Mouse (Mus musculus): ENCODE measurements around the gene Slc25a21. TPM values are rescaled to one million over a fixed set of nuclear protein-coding genes. Genes with fewer than 3 reads are reported as not detected.

Gene Slc25a21
- total RNA-seq, 2 experiments from 2014 or later, result 33.4 to 33.8 TPM

DNA sequence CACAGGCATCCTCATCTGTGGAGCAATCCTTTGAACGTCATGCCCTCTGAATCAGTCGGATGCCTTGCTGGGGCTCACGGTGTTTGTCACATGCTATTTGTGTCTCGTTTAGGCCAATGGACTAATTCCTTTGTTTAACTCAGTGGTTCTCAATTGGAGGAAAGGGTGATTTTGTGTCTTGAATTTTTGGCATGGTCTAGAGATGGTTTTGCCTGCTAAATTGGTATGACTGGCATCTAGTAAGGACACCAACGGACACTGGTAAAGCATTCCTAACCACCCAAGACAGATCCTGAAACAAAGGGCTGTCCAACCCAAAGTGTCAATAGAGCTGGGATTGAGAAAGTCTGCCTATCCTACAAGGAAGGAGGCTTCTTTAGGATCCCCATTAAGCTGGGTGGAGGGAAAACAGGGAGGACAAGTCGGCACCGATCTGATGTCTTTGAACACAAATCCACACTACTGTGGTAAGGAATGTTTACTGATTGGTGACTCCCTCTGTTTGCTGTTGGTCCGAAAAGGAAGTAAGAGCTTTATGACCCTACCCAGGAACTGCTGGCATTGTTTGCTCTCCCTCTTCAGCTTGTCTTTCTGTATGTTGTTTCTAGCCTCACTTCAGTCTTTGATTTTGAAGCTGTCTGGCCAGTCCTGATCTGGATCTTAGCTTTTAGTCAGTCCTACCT, 294.4 kb downstream of the Slc25a21 start:
- no peak for ATAC-seq (replicated peaks; ENCODE audit: low FRiP score, poor library complexity, severe bottlenecking)

DNA sequence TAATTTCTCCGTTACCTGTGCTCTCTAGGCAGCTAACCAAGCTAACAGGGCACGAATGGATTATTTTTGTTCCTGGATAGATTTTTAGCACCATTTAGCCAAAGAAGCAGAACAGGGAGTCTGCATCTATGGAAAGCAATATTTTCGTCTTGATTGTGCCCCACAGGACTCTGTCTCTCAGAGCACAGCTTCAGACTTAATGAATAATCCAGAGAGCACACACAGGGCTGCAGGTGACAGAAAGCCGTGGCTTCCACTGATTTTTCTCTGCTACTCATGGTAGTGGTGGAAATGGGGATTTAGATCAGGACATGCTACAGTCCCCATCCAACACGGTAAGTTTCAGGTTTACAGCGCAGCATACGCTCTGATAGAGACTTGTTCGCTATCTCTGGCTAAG, 299.3 kb downstream of the Slc25a21 start:
- no peak for ATAC-seq (replicated peaks; ENCODE audit: low FRiP score, poor library complexity, severe bottlenecking)

DNA sequence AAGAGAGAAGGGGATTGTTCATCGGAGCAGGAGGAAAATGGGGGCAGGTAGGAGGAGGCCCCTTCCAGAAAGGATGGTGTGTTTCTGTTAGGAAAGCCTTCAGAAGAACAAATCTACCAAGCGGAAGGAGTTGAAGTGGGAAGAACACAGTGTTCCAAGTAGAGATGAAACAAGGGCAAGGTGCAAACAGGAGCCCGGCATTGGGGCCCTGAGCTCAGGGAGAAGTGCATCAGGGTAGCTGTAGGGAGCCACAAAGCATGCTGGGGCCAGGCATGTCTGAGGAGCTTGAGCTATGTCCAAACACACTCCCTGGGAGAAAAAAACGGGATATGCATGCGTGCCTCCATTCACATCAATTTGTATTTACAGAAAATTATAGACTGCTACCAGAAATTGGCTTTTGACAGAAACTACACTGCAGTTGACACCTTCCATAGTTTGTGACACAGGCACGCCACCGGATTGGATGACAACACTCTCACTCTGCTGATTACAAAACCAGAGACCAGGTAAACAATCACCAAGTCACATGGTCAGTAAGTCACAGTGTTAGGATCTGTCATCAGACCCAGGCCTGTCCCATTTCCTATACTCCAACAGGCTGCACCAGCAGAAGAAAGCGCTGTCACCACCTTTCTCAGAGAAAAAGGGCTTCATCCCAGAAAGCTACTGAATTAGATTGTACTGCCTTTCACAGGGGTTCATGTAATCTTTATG, 299.9 kb downstream of the Slc25a21 start:
- ATAC-seq (replicated peaks; ENCODE audit: low FRiP score, poor library complexity, severe bottlenecking), result no peak

DNA sequence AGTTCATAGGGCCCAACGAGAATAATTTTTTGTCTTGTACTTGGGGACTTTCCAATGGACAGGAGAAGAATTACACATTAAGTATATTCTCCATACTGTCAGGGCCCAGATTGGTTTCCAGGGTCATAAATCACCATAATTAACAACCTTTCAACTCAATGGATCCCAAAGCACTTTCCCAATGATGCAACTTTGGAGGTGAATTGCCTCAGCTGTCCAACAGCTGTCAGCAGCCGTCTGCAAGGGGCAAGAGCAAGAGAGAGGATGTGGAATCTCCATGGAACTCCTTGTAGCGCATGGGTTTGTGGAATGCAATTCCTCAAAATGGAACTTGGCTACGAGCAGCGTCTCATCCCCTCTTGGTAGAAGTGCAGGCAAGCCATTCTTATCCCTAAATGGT, 302.3 kb downstream of the Slc25a21 start:
- ATAC-seq (replicated peaks; ENCODE audit: low FRiP score, poor library complexity, severe bottlenecking), result no peak

DNA sequence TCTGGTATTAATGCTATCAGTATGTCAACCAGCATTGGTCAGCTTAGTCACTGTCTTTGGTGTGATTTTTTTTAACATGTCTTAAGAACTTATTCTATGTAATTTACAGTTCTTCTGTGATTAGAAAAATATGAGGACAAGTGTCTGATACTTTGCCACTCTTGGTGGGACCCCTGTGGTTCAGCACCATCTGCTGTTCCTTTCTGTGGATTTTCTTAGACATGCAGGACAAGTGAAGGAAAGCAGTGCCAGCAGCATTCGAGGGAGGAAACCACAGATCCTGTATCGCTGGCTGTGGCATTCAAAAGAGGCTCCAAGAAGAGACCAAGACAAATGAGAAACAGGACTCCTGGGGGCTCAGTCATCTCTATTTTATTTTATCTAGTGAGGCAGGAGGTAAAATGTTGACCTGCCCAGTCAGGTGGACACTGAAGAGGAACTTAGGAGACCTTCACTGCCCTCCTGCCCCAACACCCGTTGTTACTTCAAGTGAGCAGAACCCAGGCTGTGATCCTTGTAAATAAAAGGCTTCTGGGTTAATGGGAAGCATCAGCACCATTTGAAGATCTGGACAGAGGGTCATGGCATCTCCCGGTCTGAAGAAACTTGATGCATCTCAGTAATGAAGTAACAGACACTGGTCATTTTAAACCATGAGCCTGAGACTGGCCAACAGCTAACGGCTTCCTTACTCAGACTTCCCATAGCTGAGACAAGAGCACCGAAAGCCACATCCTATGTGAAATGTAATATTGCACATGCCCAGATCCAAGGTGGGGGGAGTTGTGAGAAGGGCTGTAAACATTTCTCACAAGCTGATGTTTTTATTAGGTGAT, 306.2 kb downstream of the Slc25a21 start:
- no peak for ATAC-seq (replicated peaks; ENCODE audit: low FRiP score, poor library complexity, severe bottlenecking)

DNA sequence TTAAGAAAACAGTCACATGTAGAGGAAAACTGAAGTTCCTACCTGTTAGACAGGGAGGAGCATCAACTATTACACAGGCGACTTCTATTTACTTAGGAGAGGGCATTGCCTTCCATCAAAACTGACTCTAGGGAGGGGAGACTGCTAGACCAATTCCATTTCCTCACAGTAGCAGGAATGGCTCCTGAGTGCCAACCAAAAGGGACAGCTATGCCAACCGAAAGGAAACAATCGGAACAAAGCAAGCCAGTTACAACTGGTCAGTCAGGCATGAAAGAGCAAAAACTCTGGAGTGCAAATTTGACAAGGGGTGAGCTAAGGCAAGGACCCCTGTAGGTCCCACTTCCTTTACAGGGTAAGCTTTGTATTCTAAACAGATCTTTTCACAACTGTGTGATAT, 319.5 kb downstream of the Slc25a21 start:
- no peak for ATAC-seq (replicated peaks; ENCODE audit: low FRiP score, poor library complexity, severe bottlenecking)

DNA sequence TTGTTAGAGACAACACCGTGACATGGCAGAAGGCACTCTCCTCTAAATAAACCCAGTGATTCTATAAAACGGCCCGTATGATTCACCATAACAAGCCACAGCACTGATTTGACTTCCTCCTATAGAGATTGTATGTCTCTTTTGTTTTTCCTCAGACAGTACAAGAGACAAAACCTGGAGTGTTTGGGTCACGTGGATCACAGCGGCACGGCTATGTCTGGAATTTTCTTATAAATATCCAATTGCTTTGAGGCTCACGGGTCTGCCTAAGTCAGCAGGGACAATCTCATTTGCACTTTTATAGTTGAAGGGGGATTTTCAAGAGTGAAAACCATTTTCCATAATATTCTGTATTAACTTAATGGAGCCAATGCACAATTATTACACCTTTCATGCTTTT, 320.7 kb downstream of the Slc25a21 start:
- no peak for ATAC-seq (replicated peaks; ENCODE audit: low FRiP score, poor library complexity, severe bottlenecking)

DNA sequence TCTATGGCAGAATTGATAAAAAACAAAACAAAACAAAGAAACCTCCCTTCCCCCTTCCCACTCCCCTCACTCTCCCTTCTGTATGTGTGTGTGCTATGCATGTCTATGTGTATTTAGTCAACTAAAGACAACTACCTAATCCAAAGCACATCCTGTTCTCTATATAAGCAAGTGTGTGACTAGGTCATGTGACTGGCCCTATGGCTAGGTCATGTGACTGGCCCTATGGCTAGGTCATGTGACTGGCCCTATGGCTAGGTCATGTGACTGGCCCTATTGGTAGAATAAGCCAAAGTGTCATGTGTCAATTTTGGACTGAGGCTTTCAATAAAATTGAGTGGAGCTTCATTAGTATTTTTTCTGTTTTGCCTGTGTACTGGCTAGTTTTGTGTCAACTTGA, 324.1 kb downstream of the Slc25a21 start:
- ATAC-seq (replicated peaks; ENCODE audit: low FRiP score, poor library complexity, severe bottlenecking), result no peak

DNA sequence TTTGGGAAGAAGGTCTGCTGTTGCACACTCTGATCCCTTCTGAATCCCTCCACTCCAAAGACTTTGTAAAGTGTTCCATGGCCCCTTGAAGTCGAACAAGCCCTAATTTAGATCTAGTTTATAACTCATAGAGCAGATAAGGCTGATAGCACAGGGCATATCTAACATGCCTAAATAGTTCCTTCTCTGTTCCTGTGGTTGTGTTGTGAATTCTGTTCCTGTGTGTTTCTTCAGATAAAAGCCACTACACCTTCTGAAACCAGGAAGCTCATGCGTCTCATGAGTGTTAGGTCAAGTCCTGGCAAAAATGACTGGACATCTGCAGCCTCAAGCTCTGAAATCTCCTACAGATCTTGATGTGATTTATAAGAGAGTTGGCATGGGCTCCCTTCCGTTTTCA, 326.7 kb downstream of the Slc25a21 start:
- ATAC-seq (replicated peaks; ENCODE audit: low FRiP score, poor library complexity, severe bottlenecking), result no peak

DNA sequence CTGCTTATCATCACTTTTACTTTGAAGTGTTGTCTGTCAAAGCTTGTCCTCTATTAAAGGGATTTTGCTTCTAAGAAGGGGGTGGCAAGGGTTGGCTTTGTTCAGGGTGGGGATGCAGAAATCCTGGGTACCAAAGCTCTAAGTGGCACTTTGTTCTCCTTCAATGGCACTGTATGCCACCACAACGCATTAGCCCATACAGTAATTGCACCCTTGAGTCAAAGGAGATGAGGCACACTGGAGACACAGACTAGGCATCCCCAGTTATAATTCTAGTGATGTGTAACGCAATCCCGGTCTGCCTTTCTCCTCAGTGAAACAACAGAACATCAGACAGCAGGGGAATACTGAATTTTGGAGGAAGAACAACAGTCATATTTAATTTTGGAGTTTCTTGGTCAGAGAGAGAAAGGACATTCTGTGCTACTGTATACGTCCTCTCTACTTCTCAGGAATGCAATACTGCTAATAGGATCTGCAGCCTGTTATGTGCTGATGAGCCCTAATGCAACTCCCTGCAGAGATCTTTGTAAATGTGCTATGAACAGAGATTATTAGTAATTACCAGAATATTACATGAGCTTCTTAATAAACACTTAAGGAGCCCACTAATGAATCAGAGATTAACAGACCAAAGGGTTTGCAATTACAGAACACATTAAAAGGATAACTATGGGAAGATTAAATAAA, 333.3 kb downstream of the Slc25a21 start:
- ATAC-seq (replicated peaks; ENCODE audit: low FRiP score, poor library complexity, severe bottlenecking), result no peak

DNA sequence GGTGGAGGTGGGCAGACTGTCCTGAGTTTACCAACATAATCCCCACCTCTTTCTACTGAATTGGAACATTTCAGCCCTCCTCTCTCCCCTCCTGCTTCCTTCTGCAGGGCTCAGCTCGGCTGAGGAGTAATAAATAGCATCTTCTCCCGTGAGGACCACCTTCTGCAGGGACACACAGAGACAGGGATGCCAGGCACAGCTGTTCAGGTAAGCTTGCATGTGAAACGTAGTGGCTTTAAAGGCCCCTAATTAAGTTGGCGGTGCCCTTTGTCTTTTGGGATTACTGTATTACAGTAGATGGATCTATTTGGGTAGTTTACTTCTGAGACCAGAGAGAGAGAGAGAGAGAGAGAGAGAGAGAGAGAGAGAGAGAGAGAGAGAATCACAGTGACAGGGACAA, 344.6 kb downstream of the Slc25a21 start:
- no peak for ATAC-seq (replicated peaks; ENCODE audit: low FRiP score, poor library complexity, severe bottlenecking)

DNA sequence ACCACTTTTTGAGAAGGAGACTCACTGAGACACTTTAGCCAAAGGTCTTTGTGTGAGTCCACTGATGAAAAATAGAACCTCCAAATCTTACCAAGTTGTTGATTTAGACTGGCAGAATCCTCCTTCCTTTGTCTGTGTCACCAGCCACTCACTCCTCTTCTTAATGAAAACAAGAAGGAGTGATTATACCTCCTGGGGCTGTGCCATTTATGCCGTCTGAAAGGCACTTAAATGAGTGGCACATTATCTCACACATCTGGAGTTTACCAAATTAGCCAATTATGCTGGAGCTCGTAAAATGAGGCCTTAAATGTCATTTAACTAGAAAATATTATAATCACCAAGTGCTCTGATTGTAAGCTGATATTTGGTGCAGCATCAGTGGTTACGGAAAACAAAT, 345.8 kb downstream of the Slc25a21 start:
- no peak for ATAC-seq (replicated peaks; ENCODE audit: low FRiP score, poor library complexity, severe bottlenecking)

DNA sequence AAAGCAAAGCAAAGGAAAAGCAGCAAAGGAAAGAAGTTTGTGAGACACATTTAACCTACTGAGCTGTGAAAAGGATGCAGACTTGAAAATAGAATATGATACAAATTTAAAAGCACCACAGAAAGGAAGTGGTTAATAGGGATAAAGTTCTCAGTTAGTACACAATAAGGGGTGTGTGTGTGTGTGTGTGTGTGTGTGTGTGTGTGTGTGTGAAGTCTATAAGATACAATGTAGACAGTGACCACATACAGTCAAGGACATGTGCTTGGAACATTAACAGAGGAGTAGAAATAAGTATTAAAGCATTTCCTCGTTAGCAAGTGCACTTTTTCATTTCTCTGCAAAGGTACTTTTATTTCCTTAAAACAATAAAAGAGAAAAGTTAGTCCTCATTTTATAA, 367.3 kb downstream of the Slc25a21 start:
- no peak for ATAC-seq (replicated peaks; ENCODE audit: low FRiP score, poor library complexity, severe bottlenecking)

DNA sequence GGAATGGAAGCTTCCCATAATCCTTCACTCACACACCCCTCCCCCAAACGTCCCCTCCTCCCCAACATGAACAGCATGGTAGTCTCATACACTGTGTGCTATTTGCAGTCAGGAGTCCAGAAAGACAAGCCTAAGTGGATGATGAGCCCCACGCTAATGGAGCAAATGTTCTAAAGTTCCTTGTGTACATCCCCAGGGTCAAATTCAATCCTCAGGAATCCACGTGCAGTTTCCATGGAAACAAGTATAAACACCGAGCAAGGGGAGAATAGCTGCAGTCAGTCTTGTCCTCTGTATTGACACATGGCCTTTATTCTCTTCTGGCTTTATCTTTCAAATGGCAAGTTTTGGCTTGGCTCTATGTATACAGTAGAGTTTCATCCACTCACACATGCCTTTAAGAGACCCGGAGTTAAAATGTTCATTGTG, 367.8 kb downstream of the Slc25a21 start:
- ATAC-seq (replicated peaks; ENCODE audit: low FRiP score, poor library complexity, severe bottlenecking), result no peak

DNA sequence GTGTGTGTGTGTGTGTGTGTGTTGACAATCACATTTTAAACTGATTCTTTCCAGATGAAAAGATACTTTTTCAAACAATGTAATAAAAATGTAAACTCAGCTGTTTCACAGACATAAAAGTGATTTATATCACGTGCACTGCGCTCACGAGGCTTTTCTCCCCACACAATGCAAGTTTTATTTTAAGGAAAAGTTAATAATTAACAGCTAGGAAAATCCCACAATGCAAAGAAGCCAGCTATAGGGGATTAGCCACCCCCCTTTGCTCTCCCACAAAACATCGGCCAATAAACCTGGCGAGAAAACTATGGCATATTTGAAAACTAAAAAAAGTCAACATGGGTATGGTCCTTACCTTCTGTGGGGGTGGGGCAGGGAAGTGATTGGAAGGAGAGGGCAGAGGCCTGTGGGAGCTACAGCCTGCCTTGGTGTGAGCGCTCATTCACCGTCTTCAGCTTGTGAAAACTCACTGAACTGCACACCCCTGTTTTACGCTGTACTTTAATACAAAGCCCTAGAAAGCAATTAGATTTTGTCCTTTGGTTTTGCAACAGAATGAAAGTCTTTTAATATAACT, 369.4 kb downstream of the Slc25a21 start:
- ATAC-seq (replicated peaks; ENCODE audit: low FRiP score, poor library complexity, severe bottlenecking), result no peak

DNA sequence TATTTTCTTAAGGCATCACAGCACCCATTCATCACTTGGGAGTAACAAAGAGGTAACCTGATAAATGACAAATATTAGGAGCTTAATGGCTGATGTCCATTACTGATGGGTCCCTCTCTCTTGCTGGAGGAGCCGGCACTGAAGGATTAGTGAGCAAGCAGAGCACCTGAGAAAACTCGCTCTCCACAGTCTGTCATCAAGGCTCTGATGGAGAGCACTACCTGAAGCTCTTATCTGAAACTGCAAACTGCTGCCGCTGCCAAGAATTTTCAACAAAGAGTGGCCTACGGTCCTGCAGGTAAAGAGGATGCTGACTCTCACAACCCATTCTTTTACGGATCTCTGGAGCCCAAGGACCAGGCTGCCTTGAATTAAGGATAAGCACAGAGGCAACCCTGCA, 372.6 kb downstream of the Slc25a21 start:
- ATAC-seq (replicated peaks; ENCODE audit: low FRiP score, poor library complexity, severe bottlenecking), result no peak

DNA sequence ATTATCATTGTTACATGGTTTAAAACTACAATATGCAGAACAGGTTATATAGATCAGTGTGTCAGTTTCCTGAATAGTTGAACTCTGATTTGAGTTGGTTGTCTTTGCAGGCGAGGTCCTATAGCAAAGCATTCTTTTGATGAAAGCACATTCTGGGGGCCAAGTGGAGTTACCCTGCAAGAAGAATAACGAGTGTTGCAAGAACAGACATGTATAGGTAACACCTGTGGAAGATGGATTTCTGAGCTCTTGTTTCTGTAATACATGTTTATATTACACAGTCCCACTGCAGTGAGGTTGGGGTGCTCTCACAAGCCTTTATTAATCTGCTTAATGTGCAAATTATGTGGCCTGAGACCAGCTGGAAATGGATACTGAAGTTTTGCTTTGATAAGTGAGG, 375.1 kb downstream of the Slc25a21 start:
- ATAC-seq (replicated peaks; ENCODE audit: low FRiP score, poor library complexity, severe bottlenecking), result no peak

DNA sequence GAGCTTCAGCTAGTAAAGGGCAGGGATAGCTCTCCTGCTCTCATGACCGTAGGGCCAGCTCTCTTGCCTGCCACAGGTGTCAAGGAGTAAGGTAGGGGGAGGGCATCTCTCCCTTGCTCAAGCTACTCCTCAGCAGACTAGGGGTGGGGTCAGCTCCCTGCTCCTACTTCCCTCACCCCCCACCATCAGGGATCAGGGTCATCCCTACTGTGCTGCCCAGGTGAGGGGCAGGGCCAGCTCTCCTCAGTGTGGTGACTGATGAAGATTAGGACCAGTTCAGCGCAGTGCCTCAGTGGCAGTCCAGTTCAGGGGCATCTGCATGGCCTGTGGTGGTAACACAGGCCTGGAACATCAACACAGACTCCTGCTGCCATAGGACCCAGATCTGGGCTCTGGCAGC, 376.7 kb downstream of the Slc25a21 start:
- ATAC-seq (replicated peaks; ENCODE audit: low FRiP score, poor library complexity, severe bottlenecking), result peak; percentile 39; the same call in 1 of the 2 replicates

DNA sequence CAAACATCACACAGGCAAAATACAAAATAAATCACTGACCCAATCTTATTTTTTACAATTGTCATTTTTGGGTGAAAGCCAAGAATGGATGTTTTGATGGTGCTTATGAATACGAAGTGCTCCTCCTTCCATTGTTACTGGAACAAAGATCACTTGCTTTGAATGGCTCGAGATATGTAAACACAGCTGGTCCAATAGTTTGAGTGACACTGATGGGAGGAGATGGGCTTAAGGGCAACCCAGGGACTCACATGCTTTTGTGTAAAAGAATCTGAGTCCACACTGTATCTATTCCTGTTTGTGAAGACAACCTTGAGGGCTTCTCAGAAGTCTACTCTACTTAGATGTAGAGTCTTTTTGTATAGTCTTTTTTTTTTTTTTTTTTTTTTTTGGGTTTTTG, 389.8 kb downstream of the Slc25a21 start:
- ATAC-seq (replicated peaks; ENCODE audit: low FRiP score, poor library complexity, severe bottlenecking), result no peak

DNA sequence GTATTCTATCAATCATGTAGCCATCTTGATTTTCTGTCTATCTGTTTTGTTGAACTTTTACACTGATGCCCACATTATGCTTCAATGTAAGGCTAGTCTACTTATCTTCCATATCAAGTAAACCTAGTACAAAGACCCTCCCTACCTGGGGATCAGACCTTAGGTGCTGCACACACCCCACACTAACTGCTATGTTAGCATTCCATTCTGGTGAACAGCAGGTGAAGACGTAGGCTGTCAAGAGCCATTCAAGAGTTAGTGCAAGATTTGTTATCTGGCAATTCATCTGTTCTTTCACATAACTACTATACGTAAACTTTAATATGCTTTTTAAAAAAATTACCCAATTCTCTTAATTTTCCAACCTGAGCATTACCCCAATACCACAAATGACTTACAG, 390.2 kb downstream of the Slc25a21 start:
- ATAC-seq (replicated peaks; ENCODE audit: low FRiP score, poor library complexity, severe bottlenecking), result no peak
